Mouse (Mus musculus): ENCODE results near the gene Dph1.
"Not testable (repeated sequence)": the region's sequence is repeated elsewhere in the genome, so short reads cannot be mapped to it uniquely, and the experiment has no call there.

The Dph1 gene

DNA sequence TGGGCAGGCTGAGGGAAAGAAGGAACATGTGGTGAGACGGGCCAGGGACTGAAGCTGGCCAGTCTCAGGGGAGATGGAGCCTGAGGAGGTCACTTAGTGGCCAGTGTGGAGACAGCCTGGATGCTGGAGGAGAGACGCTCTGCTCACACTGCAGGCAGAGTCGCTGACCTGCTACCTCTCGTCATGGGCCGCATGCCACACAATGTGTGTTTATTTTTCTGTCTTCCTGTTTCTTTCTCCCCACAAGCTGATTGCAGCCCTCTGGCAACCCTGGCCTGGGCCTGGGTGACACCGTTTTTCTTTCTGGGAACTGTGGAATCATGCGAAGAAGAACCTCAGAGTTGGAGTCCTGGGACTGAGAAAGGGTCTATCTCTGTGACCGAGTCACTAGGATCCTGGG lies 10.7 kb upstream of the Dph1 start:
- no peak for DNase-seq

DNA sequence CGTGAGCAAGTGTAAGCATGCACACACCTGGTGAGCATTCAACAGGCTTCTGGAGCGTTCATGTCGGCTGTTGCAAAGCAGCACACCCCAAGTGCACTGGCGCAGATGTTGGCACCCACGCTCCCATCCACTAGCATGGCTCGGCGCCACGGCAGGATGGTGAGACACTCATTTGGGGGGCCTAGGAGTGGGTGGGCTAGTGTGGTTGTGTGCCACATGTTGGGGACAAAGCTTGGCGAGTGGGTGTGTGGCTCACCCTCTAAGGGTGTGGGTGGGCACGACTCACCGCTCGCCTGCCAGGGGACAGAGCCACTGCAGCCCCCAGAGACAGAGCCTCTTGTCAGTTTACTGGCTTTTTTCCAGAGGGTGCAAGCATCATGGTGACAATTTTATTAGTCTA lies 9.9 kb upstream of the Dph1 start:
- no peak for DNase-seq

DNA sequence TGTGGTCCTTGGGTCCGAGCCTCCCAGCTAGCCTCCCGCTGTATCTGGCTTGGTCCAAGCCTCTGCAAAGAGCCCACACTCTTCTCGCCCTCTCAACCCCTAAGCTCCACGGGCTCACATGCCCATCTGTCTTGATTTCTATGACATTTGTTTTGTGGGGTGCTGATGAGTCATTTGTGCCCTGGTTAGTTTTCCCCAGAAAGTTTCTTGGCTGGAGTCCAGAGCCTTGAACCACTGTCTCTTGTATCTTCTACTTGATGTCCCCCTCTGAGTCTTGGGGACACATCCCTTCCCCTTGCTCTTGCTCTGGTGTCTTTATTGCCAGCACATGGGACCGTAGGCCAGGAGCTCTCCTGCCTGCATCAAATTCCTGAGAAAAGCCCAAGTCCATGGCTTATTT lies 8.9 kb upstream of the Dph1 start:
- DNase-seq, result no peak

- DNase-seq, result no peak
Measured at GRCm38 (mm10) chr11:75198792-75199191, 7.8 kb upstream of the Dph1 start.

- DNase-seq, result no peak
Measured at GRCm38 (mm10) chr11:75197956-75198355, 6.9 kb upstream of the Dph1 start.

DNA sequence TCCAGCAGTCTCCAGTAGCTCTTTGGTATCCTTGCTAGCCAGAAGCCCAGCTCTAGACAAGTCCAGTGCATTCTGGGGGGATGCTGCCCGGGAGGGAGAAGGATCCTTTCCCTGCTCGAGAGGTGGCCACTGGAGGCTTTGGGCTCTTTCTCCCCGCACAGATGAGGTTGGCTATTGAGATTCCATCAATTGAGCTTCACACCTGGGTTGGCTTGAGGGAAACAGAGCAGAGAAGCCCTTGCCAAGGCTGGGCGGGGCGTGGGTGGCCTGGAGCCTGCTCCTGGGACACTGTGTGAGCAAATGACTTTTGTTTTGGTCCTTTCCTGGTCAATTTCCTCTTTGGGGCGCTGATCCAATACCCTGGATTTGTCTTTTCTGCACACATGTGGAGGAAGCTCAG lies 5.1 kb upstream of the Dph1 start:
- DNase-seq, result no peak

DNA sequence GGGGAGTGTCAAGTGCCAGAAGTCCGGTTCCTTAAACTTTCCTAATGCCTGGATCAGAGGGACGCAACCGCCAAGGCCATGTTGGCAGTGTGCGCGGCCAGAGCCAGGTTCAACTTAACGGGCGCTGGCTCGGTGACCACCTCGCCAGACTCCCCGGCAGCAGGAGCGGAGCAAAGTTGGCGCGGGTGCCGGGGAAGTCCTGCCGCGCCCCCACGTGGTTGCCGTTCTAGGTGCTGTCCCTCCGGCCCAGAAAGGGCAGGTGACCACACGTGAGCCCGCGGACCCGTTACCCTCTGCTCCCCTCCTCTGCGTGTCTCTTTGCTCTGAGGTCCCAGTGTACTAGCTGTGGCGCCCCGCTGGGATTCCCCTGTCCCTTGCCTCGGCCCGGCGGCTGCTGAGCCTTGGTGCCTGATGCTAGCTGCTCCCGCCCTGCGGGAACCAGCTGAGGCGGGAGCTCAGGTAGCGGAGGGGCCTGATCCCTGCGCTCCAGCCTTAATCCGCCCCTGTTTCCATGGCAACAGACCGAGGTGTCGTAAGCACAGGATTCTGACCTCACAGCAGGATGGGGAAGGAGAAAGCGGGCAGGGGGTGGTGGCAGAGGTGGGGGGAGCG lies 3.9 kb upstream of the Dph1 start:
- DNase-seq, result peak; percentile 57 to 60

DNA sequence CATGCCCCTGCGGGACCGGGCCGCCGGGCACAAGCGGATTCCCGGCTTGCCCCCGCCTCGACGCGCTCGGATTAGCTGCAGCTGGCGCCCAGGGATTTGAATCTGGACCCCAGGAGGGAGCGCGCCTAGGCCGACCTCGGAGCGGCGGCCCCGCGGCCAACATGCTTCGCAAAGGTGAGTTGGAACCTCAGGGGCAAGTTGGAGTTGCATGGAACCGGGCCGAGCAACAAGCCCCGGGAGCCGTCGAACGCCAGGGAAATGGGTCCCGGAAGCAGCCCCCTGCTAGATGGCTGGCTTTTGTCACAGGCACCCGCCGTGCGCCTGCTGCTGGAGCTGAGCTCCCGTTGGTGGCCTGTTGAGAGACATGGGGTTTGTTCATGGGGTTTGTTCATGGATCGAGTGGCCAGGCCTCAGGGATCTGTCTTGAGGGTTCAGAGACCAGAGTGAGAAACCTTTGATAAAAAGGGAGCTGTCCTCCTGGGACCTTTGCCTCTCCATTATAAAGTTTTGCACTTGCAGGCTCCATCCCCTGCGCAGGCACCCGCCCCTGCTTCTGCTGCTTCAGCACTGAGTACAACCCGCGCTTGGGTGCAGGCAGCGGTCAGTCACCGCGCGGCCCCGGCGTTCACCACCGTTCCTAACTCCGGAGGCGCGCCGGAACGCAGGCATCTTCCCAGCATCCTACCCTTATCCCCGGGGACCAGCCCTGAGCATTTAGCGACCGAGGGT lies 3.2 kb upstream of the Dph1 start:
- no peak for DNase-seq

GRCm38 (mm10) chr11:75193256-75194071 lies 2.4 kb upstream of the Dph1 start, which contains the start of gene Rtn4rl1:
Gene Rtn4rl1, plus strand, starts transcription at chr11:75193783.
- peak; percentile 78 to 80 for DNase-seq

GRCm38 (mm10) chr11:75192336-75193214 lies 1.5 kb upstream of the Dph1 start:
- peak; percentile 86 to 90 for DNase-seq

GRCm38 (mm10) chr11:75191841-75192240 lies 800 bp upstream of the Dph1 start:
- no peak for DNase-seq

GRCm38 (mm10) chr11:75190371-75190724 lies 693 bp downstream of the Dph1 start:
- DNase-seq, result peak; percentile 88 to 90

DNA sequence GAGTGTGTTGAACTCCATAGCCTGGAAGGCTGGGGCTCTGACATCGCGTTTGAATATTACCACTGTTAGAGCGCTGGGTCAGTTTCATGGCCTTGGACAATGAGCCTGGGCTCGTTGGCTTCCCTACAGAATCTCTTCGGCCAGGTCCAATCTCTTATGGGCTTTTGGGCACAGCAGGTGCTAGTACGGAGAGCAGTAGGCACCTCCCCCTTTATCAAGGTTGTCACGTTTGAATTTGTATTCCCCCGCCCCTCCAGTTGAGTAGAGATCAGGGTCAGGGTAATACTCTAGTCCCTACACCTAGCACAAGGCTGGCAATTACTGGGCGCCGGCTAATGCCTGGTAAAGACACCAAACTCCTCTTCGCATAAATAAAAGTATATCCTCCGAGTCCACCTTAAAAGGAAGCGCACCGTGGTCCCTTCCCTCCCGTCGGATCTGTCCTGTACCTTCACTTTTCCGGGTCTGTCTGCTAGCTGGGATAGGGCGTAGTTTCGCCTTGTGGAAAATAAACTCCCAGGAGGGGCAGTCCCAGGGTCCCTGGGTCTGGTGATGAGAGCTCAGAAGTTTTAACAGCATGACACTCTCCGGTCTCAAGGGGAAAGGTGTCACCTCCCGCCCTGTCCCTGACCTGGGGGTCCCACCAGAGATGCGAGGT lies 1.2 kb downstream of the Dph1 start:
- no peak for DNase-seq

- no peak for DNase-seq
Measured at GRCm38 (mm10) chr11:75184986-75185385, 6.1 kb downstream of the Dph1 start.

- no peak for DNase-seq
Measured at GRCm38 (mm10) chr11:75184573-75184972, 6.5 kb downstream of the Dph1 start.

DNA sequence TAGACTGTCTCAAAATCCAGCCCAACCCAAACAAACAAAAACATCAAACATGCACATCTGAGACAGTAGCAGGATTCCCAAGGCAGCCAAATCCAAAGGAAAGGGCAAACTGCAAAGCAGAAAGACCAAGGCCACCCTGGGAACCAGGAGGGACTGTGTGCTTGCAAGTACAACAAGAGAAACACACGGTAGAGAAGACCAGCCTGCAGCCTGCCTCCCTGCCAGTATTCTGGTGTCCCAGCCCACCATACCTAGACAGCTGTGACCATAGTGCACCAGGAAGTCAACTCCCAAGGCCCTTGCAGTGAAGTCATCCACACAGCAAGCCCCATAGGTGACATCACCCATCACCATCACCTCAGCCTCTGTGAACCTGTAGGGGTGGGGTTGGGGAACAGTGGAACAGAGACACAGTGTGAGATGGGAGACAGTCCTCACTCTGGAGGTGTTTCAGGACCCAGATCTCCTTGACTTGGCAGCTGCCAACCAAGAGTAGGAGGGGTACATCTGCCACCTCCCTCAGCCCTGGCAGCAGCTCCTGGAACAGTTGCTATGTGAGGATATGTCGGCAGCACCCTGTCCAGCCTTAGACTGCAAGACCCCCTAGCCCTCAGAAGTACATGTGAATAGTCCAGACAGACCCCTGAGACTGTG lies 7.0 kb downstream of the Dph1 start:
- no peak for DNase-seq

- peak; percentile 90 to 94 for DNase-seq
Measured at GRCm38 (mm10) chr11:75178672-75179208, 12.3 kb downstream of the Dph1 start, which contains the start of gene Ovca2. Gene Ovca2, minus strand, starts transcription at chr11:75178835.

DNA sequence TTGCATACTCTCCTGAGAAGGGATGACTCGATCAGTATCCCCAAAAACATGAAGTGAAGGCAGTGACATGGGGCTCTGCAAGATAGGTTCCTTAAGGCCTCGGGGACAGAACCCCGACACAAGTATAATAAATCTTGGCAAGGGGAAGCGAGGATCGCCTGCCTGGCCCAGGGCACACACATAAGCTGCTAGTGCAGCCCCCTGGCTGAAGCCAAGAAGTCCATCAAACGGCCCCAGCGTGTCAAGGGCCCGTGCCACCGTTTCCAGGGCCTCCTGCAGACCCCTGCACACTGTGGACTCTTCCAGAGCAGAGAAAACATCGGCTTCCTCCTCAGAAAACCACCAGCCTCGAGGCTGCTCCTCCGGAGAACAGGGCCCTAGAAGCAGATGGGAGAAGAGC lies 13.0 kb downstream of the Dph1 start:
- no peak for DNase-seq

- DNase-seq, result not testable (repeated sequence)
Measured at GRCm38 (mm10) chr11:75174574-75174973, 16.5 kb downstream of the Dph1 start.

GRCm38 (mm10) chr11:75173799-75174165 lies 17.3 kb downstream of the Dph1 start:
- DNase-seq, result no peak

- DNase-seq, result peak; percentile 79 to 84
Measured at GRCm38 (mm10) chr11:75173095-75173798, 17.8 kb downstream of the Dph1 start.
